Mouse (Mus musculus) heart, embryonic 14.5 days (tissue): ENCODE measurements around the gene Ulk2. TPM values are rescaled to one million over a fixed set of nuclear protein-coding genes. Genes with fewer than 3 reads are reported as not detected.

ENCODE experiments used
- ATAC-seq: fragments of 200-750 bp; cut with Nextera tagmentation; 2 replicates; pipeline ENCODE4 v1.8.0; 2017; ENCODE audit warnings: low read depth, moderate TSS enrichment; ENCODE audit not compliant: insufficient number of reproducible peaks, insufficient read depth, low FRiP score
- H3K27ac ChIP-seq, 2 experiments: fragments of 200-500 bp in 1 of 2; fragments of 300-500 bp in 1 of 2; sonication (generic) in 1 of 2; replicated peaks in 1 of 2; 2 replicates each; pipeline ENCODE4 v1.5.1; 2012 to 2014; ENCODE audit warnings: low read depth in 2 of 2, low read length in 2 of 2, control low read depth in 1 of 2, mild to moderate bottlenecking in 1 of 2, mixed read lengths in 1 of 2; ENCODE audit not compliant: control insufficient read depth in 1 of 2, insufficient read depth in 1 of 2
- H3K27me3 ChIP-seq: fragments of 300-500 bp; sonication (generic); 2 replicates; pipeline ENCODE4 v1.6.1; 2014; ENCODE audit warnings: mild to moderate bottlenecking, low read length, control low read depth; ENCODE audit not compliant: control insufficient read depth, insufficient read depth
- H3K36me3 ChIP-seq: fragments of 300-500 bp; sonication (generic); 2 replicates; pipeline ENCODE4 v1.6.1; 2014; ENCODE audit warnings: mild to moderate bottlenecking, control low read depth, low read length, mixed read lengths; ENCODE audit not compliant: control insufficient read depth, insufficient read depth
- H3K4me1 ChIP-seq, 2 experiments: fragments of 200-500 bp in 1 of 2; fragments of 300-500 bp in 1 of 2; sonication (generic) in 1 of 2; 2 replicates each; pipeline ENCODE4 v1.6.1; 2012 to 2014; ENCODE audit warnings: low read length in 2 of 2, control low read depth in 1 of 2, mixed read lengths in 1 of 2; ENCODE audit not compliant: control insufficient read depth in 2 of 2, insufficient read depth in 2 of 2
- H3K4me2 ChIP-seq: fragments of 300-500 bp; sonication (generic); 2 replicates; pipeline ENCODE4 v1.6.1; 2014; ENCODE audit warnings: mild to moderate bottlenecking, low read length
- H3K4me3 ChIP-seq, 2 experiments: fragments of 200-500 bp in 1 of 2; fragments of 300-500 bp in 1 of 2; sonication (generic) in 1 of 2; 2 replicates each; pipeline ENCODE4 v1.5.1; 2012 to 2014; ENCODE audit warnings: low read length in 2 of 2, mild to moderate bottlenecking in 2 of 2, control low read depth in 1 of 2, low read depth in 1 of 2, moderate library complexity in 1 of 2; ENCODE audit not compliant: control insufficient read depth in 1 of 2, insufficient read depth in 1 of 2
- H3K9ac ChIP-seq: fragments of 300-500 bp; sonication (generic); 2 replicates; pipeline ENCODE4 v1.6.1; 2014; ENCODE audit warnings: mild to moderate bottlenecking, low read length
- H3K9me3 ChIP-seq: fragments of 300-500 bp; sonication (generic); 2 replicates; pipeline ENCODE4 v1.6.1; 2016; ENCODE audit warnings: low read length, control low read depth; ENCODE audit not compliant: control insufficient read depth
- WGBS: fragments of 180-500 bp; shearing (Covaris S2); extraction: QIAGEN DNeasy Blood & Tissue Kit; methylation state at CpG from one replicate; pipeline ENCODE4 v1.1.7; 2014; 5-methylcytosine and 5-hydroxymethylcytosine counted together
- polyA plus RNA-seq: library from polyadenylated mRNA; unstranded; fragments of >200 nt; fragmentation: Nextera tagmentation; extraction: Ambion mirVana; gene quantifications from 2 replicates; pipeline ENCODE4 v1.2.1, GENCODE M21; 2014

Gene Ulk2
- polyA plus RNA-seq, 1 experiment from 2014 or later = 18.9 TPM

- ATAC-seq = no peak
- Histone ChIP-seq H3K27me3 (no peaks in the 10 kb centered on the region), H3K9ac (no peak overlapping the region), H3K4me3 (no peak overlapping the region), H3K4me2 (no peak overlapping the region), H3K36me3 (peaks cover 87% of the 10 kb centered on the region), H3K27ac (no peak overlapping the region), H3K4me1 (no peaks in the 10 kb centered on the region; a peak in 1 of 4 replicates), H3K9me3 (no peaks in the 10 kb centered on the region)
- 78% methylated on average over 7 of the region's 7 CpGs for WGBS
Measured at GRCm38 (mm10) chr11:61732672-61733071, 122.2 kb downstream of the Ulk2 start.

DNA sequence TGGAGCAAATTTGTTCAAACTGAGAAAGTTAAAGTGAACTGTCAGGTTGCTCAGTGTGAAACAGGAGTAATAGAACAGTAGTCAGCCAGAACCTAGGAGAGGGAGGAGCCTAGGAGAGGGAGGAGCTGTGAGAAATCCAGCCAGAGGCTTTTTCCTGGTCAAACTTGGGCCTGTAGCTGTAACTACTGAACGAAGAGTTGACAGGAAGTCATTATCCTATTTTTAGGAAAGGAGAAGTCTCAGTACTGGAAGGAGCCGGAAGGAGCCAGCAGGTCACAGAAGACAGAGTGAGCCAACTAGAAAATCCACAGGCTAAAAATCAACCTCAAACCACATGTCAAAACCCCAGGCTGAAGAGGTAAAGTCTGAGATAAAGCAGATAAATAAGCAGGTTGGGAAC is 126.8 kb downstream of the Ulk2 start:
- Histone ChIP-seq H3K27ac (no peak overlapping the region; a peak in 1 of 4 replicates), H3K9me3 (no peaks in the 10 kb centered on the region), H3K27me3 (no peaks in the 10 kb centered on the region), H3K4me2 (no peak overlapping the region), H3K4me3 (no peak overlapping the region), H3K4me1 (no peaks in the 10 kb centered on the region; a peak in 1 of 4 replicates), H3K36me3 (peaks cover 46% of the 10 kb centered on the region), H3K9ac (no peak overlapping the region)
- WGBS = 28% methylated on average over 2 of the region's 2 CpGs
- no peak for ATAC-seq

Other genes with a start within 250 kb of the Ulk2 start
- 7.4 and 10.3 TPM in 2 replicates for gene Grap, start 201.8 kb downstream of the Ulk2 start, polyA plus RNA-seq
- 0.58 and 0.93 TPM in 2 replicates for gene Fam83g, start 171.0 kb downstream of the Ulk2 start, polyA plus RNA-seq
- gene Slc5a10, start 134.2 kb downstream of the Ulk2 start, polyA plus RNA-seq = 0.13 TPM in 1 of 2 replicates, not detected in the other
- gene Prpsap2, start 93.0 kb downstream of the Ulk2 start, polyA plus RNA-seq = 13.7 and 15.5 TPM in 2 replicates
- gene Akap10, start 75.2 kb upstream of the Ulk2 start, polyA plus RNA-seq = 18.5 and 18.7 TPM in 2 replicates
- gene Specc1, start 101.7 kb upstream of the Ulk2 start, polyA plus RNA-seq = 12.1 and 12.2 TPM in 2 replicates